Mouse (Mus musculus): Measurements from ENCODE around the gene Defb21. TPM values are rescaled to one million over a fixed set of nuclear protein-coding genes. Genes with fewer than 3 reads are reported as not detected.
A peak's percentile ranks its signal among the peaks of the same experiment; 100 is the strongest.

Defb21 gene
- 4.1 and 4.5 TPM in 2 replicates for polyA plus RNA-seq (2012; rRNA removed)

- Histone ChIP-seq H3K27ac (ENCODE audit: control insufficient read depth, insufficient read depth, low read depth, low read length) (no peak within 1 kb of the TSS), H3K36me3 (ENCODE audit: control insufficient read depth, insufficient read depth, low read length) (no peaks in the 10 kb centered on the region), H3K27me3 (ENCODE audit: control insufficient read depth, insufficient read depth, low read length) (no peaks in the 10 kb centered on the region), H3K4me3 (ENCODE audit: control insufficient read depth, low read depth, low read length) (peak within 1 kb of the TSS; percentile 10; the same call in 1 of the 2 replicates), H3K4me1 (ENCODE audit: control insufficient read depth, insufficient read depth, low read length) (no peaks in the 10 kb centered on the region; the same call in 1 of the 2 replicates)
- peak; percentile 88; the same call in 1 of the 2 replicates for TF ChIP-seq CTCF (IDR thresholded peaks at IDR 0.05; ENCODE audit: control insufficient read depth, insufficient read depth, insufficient replicate concordance, low read depth, low read length)
- TF ChIP-seq POLR2A (IDR thresholded peaks at IDR 0.05; ENCODE audit: control insufficient read depth, low read depth, low read length) = no peak
These were observed at the start of gene Defb21 for GRCm38 (mm10) chr2:152572114-152572794. Defb21 (plus strand) TSS chr2:152572744.

- peaks cover 3% of the 10 kb centered on the region for H3K4me1 ChIP-seq (ENCODE audit: control insufficient read depth, insufficient read depth, low read length)
- TF ChIP-seq CTCF (IDR thresholded peaks at IDR 0.05; ENCODE audit: control insufficient read depth, insufficient read depth, insufficient replicate concordance, low read depth, low read length) = peak; percentile 36; the same call in 1 of the 2 replicates
- TF ChIP-seq POLR2A (IDR thresholded peaks at IDR 0.05; ENCODE audit: control insufficient read depth, low read depth, low read length) = no peak
- H3K36me3 ChIP-seq (ENCODE audit: control insufficient read depth, insufficient read depth, low read length) = no peaks in the 10 kb centered on the region
- no peak within 1 kb of the TSS for H3K4me3 ChIP-seq (ENCODE audit: control insufficient read depth, low read depth, low read length)
- H3K27ac ChIP-seq (ENCODE audit: control insufficient read depth, insufficient read depth, low read depth, low read length) = no peak within 1 kb of the TSS
- no peaks in the 10 kb centered on the region for H3K27me3 ChIP-seq (ENCODE audit: control insufficient read depth, insufficient read depth, low read length)
These were observed 32.4 kb upstream of the Defb21 start, which contains the start of gene Defb29 for GRCm38 (mm10) chr2:152539944-152540710. Defb29 (minus strand) TSS chr2:152540098.

GRCm38 (mm10) chr2:152541979-152542378 is 30.6 kb upstream of the Defb21 start:
- Histone ChIP-seq H3K36me3 (ENCODE audit: control insufficient read depth, insufficient read depth, low read length) (no peaks in the 10 kb centered on the region), H3K4me1 (ENCODE audit: control insufficient read depth, insufficient read depth, low read length) (peaks cover 3% of the 10 kb centered on the region), H3K4me3 (ENCODE audit: control insufficient read depth, low read depth, low read length) (no peak overlapping the region), H3K27me3 (ENCODE audit: control insufficient read depth, insufficient read depth, low read length) (no peaks in the 10 kb centered on the region), H3K27ac (ENCODE audit: control insufficient read depth, insufficient read depth, low read depth, low read length) (no peak overlapping the region)
- TF ChIP-seq CTCF (IDR thresholded peaks at IDR 0.05; ENCODE audit: control insufficient read depth, insufficient read depth, insufficient replicate concordance, low read depth, low read length) (no peak), POLR2A (IDR thresholded peaks at IDR 0.05; ENCODE audit: control insufficient read depth, low read depth, low read length) (no peak)

GRCm38 (mm10) chr2:152542897-152543296 is 29.6 kb upstream of the Defb21 start:
- Histone ChIP-seq H3K4me1 (ENCODE audit: control insufficient read depth, insufficient read depth, low read length) (peaks cover 3% of the 10 kb centered on the region), H3K27me3 (ENCODE audit: control insufficient read depth, insufficient read depth, low read length) (no peaks in the 10 kb centered on the region), H3K4me3 (ENCODE audit: control insufficient read depth, low read depth, low read length) (no peak overlapping the region), H3K27ac (ENCODE audit: control insufficient read depth, insufficient read depth, low read depth, low read length) (no peak overlapping the region), H3K36me3 (ENCODE audit: control insufficient read depth, insufficient read depth, low read length) (no peaks in the 10 kb centered on the region)
- TF ChIP-seq CTCF (IDR thresholded peaks at IDR 0.05; ENCODE audit: control insufficient read depth, insufficient read depth, insufficient replicate concordance, low read depth, low read length) (peak; percentile 71), POLR2A (IDR thresholded peaks at IDR 0.05; ENCODE audit: control insufficient read depth, low read depth, low read length) (no peak)

GRCm38 (mm10) chr2:152543478-152543877 is 29.1 kb upstream of the Defb21 start:
- no peaks in the 10 kb centered on the region for H3K27me3 ChIP-seq (ENCODE audit: control insufficient read depth, insufficient read depth, low read length)
- H3K36me3 ChIP-seq (ENCODE audit: control insufficient read depth, insufficient read depth, low read length) = no peaks in the 10 kb centered on the region
- no peak overlapping the region for H3K4me3 ChIP-seq (ENCODE audit: control insufficient read depth, low read depth, low read length)
- H3K4me1 ChIP-seq (ENCODE audit: control insufficient read depth, insufficient read depth, low read length) = peaks cover 3% of the 10 kb centered on the region
- TF ChIP-seq CTCF (IDR thresholded peaks at IDR 0.05; ENCODE audit: control insufficient read depth, insufficient read depth, insufficient replicate concordance, low read depth, low read length) (no peak), POLR2A (IDR thresholded peaks at IDR 0.05; ENCODE audit: control insufficient read depth, low read depth, low read length) (no peak)
- peak overlapping the region; percentile 23; the same call in 1 of the 2 replicates for H3K27ac ChIP-seq (ENCODE audit: control insufficient read depth, insufficient read depth, low read depth, low read length)

GRCm38 (mm10) chr2:152544691-152545090 is 27.9 kb upstream of the Defb21 start:
- no peaks in the 10 kb centered on the region for H3K36me3 ChIP-seq (ENCODE audit: control insufficient read depth, insufficient read depth, low read length)
- no peak overlapping the region for H3K4me3 ChIP-seq (ENCODE audit: control insufficient read depth, low read depth, low read length)
- no peaks in the 10 kb centered on the region for H3K27me3 ChIP-seq (ENCODE audit: control insufficient read depth, insufficient read depth, low read length)
- no peak overlapping the region for H3K27ac ChIP-seq (ENCODE audit: control insufficient read depth, insufficient read depth, low read depth, low read length)
- TF ChIP-seq POLR2A (IDR thresholded peaks at IDR 0.05; ENCODE audit: control insufficient read depth, low read depth, low read length) (no peak), CTCF (IDR thresholded peaks at IDR 0.05; ENCODE audit: control insufficient read depth, insufficient read depth, insufficient replicate concordance, low read depth, low read length) (peak; percentile 37; the same call in 1 of the 2 replicates)
- H3K4me1 ChIP-seq (ENCODE audit: control insufficient read depth, insufficient read depth, low read length) = no peaks in the 10 kb centered on the region; the same call in 1 of the 2 replicates

- H3K27ac ChIP-seq (ENCODE audit: control insufficient read depth, insufficient read depth, low read depth, low read length) = no peak overlapping the region
- TF ChIP-seq CTCF (IDR thresholded peaks at IDR 0.05; ENCODE audit: control insufficient read depth, insufficient read depth, insufficient replicate concordance, low read depth, low read length) (no peak), POLR2A (IDR thresholded peaks at IDR 0.05; ENCODE audit: control insufficient read depth, low read depth, low read length) (no peak)
- no peaks in the 10 kb centered on the region for H3K4me1 ChIP-seq (ENCODE audit: control insufficient read depth, insufficient read depth, low read length)
- no peak overlapping the region for H3K4me3 ChIP-seq (ENCODE audit: control insufficient read depth, low read depth, low read length)
- H3K36me3 ChIP-seq (ENCODE audit: control insufficient read depth, insufficient read depth, low read length) = no peaks in the 10 kb centered on the region
- H3K27me3 ChIP-seq (ENCODE audit: control insufficient read depth, insufficient read depth, low read length) = no peaks in the 10 kb centered on the region
These were observed 24.4 kb upstream of the Defb21 start for GRCm38 (mm10) chr2:152548124-152548523.

Data from testis, adult 2 months (tissue).